ENCODE assay signal across 26 mouse cellular contexts in the genomic region with DNA sequence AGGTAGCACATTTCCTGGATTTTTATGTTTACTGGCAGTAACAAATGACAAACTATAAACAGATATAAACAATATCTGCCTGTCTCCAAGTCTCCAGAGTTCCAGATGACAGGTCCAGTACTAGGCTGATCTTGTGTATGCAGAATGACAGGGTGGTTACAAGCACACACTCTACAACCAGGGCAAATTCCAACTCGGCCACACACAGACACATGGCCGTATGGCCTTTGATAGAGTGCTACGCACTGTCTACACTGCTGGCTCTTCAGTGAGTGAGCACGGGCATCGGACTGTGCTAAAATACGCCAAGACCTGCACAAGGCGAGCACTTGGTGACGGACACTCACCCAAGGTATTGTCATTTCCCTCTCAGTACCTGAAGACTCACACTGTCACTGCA.
DNase-seq lines count a peak whose midpoint lies in the region; ATAC-seq and TF ChIP-seq lines count a peak whose summit lies in the region.
"Had no signal": no experiment of that assay in that cellular context is flagged by ENCODE, and none has a peak within 500 bp of the region (broad histone marks: within the 10 kb centered on the region; RNA-seq: fewer than 3 reads in every experiment).

No protein-coding gene starts in this region.

- H3K4me1 ChIP-seq in liver, adult 2 months (ENCODE audit: control insufficient read depth, insufficient read depth, low read length), result peaks cover 9% of the 10 kb centered on the region; the same call in 1 of the 2 replicates
- H3K4me1 ChIP-seq in liver, embryonic 13.5 days (replicated peaks), result no peaks in the 10 kb centered on the region
- peaks cover 0 to 5% of the 10 kb centered on the region in 2 experiments; a peak in 2 of 4 replicates for H3K4me1 ChIP-seq in liver, embryonic 14.5 days (replicated peaks; ENCODE audit: control insufficient read depth in 2 of 2, insufficient read depth in 2 of 2, low read length in 1 of 2)
- no peaks in the 10 kb centered on the region for H3K4me1 ChIP-seq in liver, postnatal 0 days (ENCODE audit: insufficient read depth)
- no peaks in the 10 kb centered on the region for H3K4me1 ChIP-seq in hindbrain, embryonic 11.5 days (replicated peaks; ENCODE audit: control insufficient read depth, insufficient read depth, low read length)
- H3K4me1 ChIP-seq: embryonic facial prominence, embryonic 12.5 days; embryonic facial prominence, embryonic 15.5 days; heart, embryonic 12.5 days; heart, embryonic 15.5 days had no signal

- TF ChIP-seq EP300 in liver, embryonic 14.5 days (IDR thresholded peaks at IDR 0.05; ENCODE audit: low read depth), result no peak
- TF ChIP-seq EP300 in liver, postnatal 0 days (IDR thresholded peaks at IDR 0.05; ENCODE audit: low read depth), result no peak

- H3K27ac ChIP-seq in liver, adult 2 months (replicated peaks; ENCODE audit: insufficient read depth, low read depth, low read length), result peak overlapping the region; percentile 10; the same call in 1 of the 2 replicates
- H3K27ac ChIP-seq in liver, embryonic 13.5 days, result no peak overlapping the region
- no peak overlapping the region for H3K27ac ChIP-seq in liver, embryonic 14.5 days
- H3K27ac ChIP-seq in liver, postnatal 0 days (ENCODE audit: low read depth), result peak overlapping the region; percentile 2; the same call in 1 of the 2 replicates
- H3K27ac ChIP-seq in hindbrain, embryonic 11.5 days (ENCODE audit: low read depth, low read length), result no peak overlapping the region
- H3K27ac ChIP-seq: embryonic facial prominence, embryonic 12.5 days; embryonic facial prominence, embryonic 15.5 days; gastrocnemius, adult 2 months; heart, embryonic 15.5 days; hindbrain, embryonic 15.5 days had no signal

- DNase-seq in liver, adult 2 months (ENCODE audit: extremely low read depth, low read depth, low spot score), result peak; percentile 86
- no peak for DNase-seq in liver
- DNase-seq in liver, embryonic 13.5 days, result no peak
- DNase-seq in liver, embryonic 14.5 days (ENCODE audit: low read depth in 3 of 3, low spot score in 3 of 3), result no peak
- DNase-seq in liver, postnatal 0 days, result no peak
- DNase-seq in hindbrain, embryonic 11.5 days (ENCODE audit: low spot score), result no peak
- DNase-seq: adrenal gland, adult 2 months; adrenal gland, postnatal 14 days; cerebellum, adult 11 months; cerebellum, adult 2 months; cerebellum, adult 9-11 months; cerebellum, postnatal 25 days; forebrain, postnatal 0 days; gastrocnemius, adult 2 months; gastrocnemius, postnatal 14 days; heart, adult 18-20 months; heart, postnatal 10 days; heart, postnatal 4 days had no signal

- H3K9ac ChIP-seq in liver, adult 2 months (ENCODE audit: low read depth, low read length), result no peak overlapping the region
- no peak overlapping the region for H3K9ac ChIP-seq in liver, embryonic 13.5 days
- H3K9ac ChIP-seq in liver, embryonic 14.5 days (replicated peaks), result no peak overlapping the region
- H3K9ac ChIP-seq in liver, postnatal 0 days (replicated peaks), result no peak overlapping the region
- H3K9ac ChIP-seq in hindbrain, embryonic 11.5 days (ENCODE audit: low read depth, low read length), result no peak overlapping the region
- H3K9ac ChIP-seq: embryonic facial prominence, embryonic 12.5 days; embryonic facial prominence, embryonic 15.5 days; forebrain, postnatal 0 days; heart, embryonic 12.5 days; heart, embryonic 15.5 days; hindbrain, embryonic 12.5 days; hindbrain, embryonic 15.5 days had no signal

- no peaks in the 10 kb centered on the region for H3K9me3 ChIP-seq in liver, embryonic 13.5 days (replicated peaks)
- H3K9me3 ChIP-seq in liver, embryonic 14.5 days (ENCODE audit: control insufficient read depth, low read length), result no peaks in the 10 kb centered on the region
- H3K9me3 ChIP-seq in liver, postnatal 0 days (ENCODE audit: low read length), result no peaks in the 10 kb centered on the region
- H3K9me3 ChIP-seq in hindbrain, embryonic 11.5 days (ENCODE audit: control insufficient read depth, low read length), result no peaks in the 10 kb centered on the region
- H3K9me3 ChIP-seq: embryonic facial prominence, embryonic 12.5 days; embryonic facial prominence, embryonic 15.5 days; heart, embryonic 12.5 days; heart, embryonic 15.5 days; hindbrain, embryonic 12.5 days; hindbrain, embryonic 15.5 days had no signal

- WGBS in liver, adult 2 months, result 45% methylated on average over 8 of the region's 8 CpGs
- WGBS in liver, embryonic 13.5 days (ENCODE audit: insufficient replicate concordance), result 81% methylated on average over 8 of the region's 8 CpGs
- 78% methylated on average over 8 of the region's 8 CpGs for WGBS in liver, embryonic 14.5 days (ENCODE audit: insufficient replicate concordance)
- 75% methylated on average over 8 of the region's 8 CpGs for WGBS in liver, postnatal 0 days (ENCODE audit: insufficient replicate concordance)
- 94% methylated on average over 8 of the region's 8 CpGs for WGBS in hindbrain, embryonic 11.5 days

- no peak overlapping the region for H3K4me3 ChIP-seq in liver, adult 2 months (ENCODE audit: insufficient read depth, low read depth, low read length)
- H3K4me3 ChIP-seq in liver, embryonic 13.5 days (replicated peaks), result no peak overlapping the region
- H3K4me3 ChIP-seq in liver, embryonic 14.5 days (ENCODE audit: insufficient read depth in 1 of 2, low read depth in 2 of 2, low read length in 2 of 2), result no peak overlapping the region
- no peak overlapping the region for H3K4me3 ChIP-seq in liver, postnatal 0 days (ENCODE audit: low read depth, low read length)
- H3K4me3 ChIP-seq in hindbrain, embryonic 11.5 days (ENCODE audit: low read depth, low read length), result no peak overlapping the region
- H3K4me3 ChIP-seq: embryonic facial prominence, embryonic 12.5 days; embryonic facial prominence, embryonic 15.5 days; gastrocnemius, adult 2 months; heart, embryonic 12.5 days; heart, embryonic 15.5 days; hindbrain, embryonic 12.5 days; hindbrain, embryonic 15.5 days had no signal

- H3K4me2 ChIP-seq in liver, embryonic 13.5 days, result no peak overlapping the region
- H3K4me2 ChIP-seq in liver, embryonic 14.5 days (ENCODE audit: low read depth), result no peak overlapping the region
- no peak overlapping the region for H3K4me2 ChIP-seq in liver, postnatal 0 days (ENCODE audit: low read depth, low read length)
- H3K4me2 ChIP-seq in hindbrain, embryonic 11.5 days (replicated peaks; ENCODE audit: low read depth, low read length), result no peak overlapping the region
- H3K4me2 ChIP-seq: embryonic facial prominence, embryonic 12.5 days; embryonic facial prominence, embryonic 15.5 days; heart, embryonic 12.5 days; heart, embryonic 15.5 days; hindbrain, embryonic 12.5 days; hindbrain, embryonic 15.5 days had no signal

- no peak for TF ChIP-seq CTCF in liver, adult 2 months (IDR thresholded peaks at IDR 0.05; ENCODE audit: low read depth, low read length)
- no peak for TF ChIP-seq CTCF in liver, embryonic 14.5 days (IDR thresholded peaks at IDR 0.05; ENCODE audit: low read depth)
- TF ChIP-seq CTCF in liver, postnatal 0 days (IDR thresholded peaks at IDR 0.05; ENCODE audit: low read depth), result no peak

- no peaks in the 10 kb centered on the region for H3K27me3 ChIP-seq in liver, adult 2 months (ENCODE audit: control insufficient read depth, insufficient read depth, low read length)
- H3K27me3 ChIP-seq in liver, embryonic 13.5 days, result no peaks in the 10 kb centered on the region
- H3K27me3 ChIP-seq in liver, embryonic 14.5 days (ENCODE audit: control insufficient read depth, insufficient read depth, low read length), result no peaks in the 10 kb centered on the region
- no peaks in the 10 kb centered on the region for H3K27me3 ChIP-seq in liver, postnatal 0 days (ENCODE audit: insufficient read depth, low read length)
- no peaks in the 10 kb centered on the region for H3K27me3 ChIP-seq in hindbrain, embryonic 11.5 days (ENCODE audit: control insufficient read depth, insufficient read depth, low read length)
- H3K27me3 ChIP-seq: embryonic facial prominence, embryonic 12.5 days; embryonic facial prominence, embryonic 15.5 days; heart, embryonic 12.5 days; heart, embryonic 15.5 days; hindbrain, embryonic 12.5 days; hindbrain, embryonic 15.5 days had no signal

- no peaks in the 10 kb centered on the region for H3K36me3 ChIP-seq in liver, adult 2 months (ENCODE audit: control insufficient read depth, insufficient read depth, low read length)
- H3K36me3 ChIP-seq in liver, embryonic 13.5 days, result 0 out of 2 replicates have a peak, but pooled peaks cover 4% of the 10 kb centered on the region
- no peaks in the 10 kb centered on the region for H3K36me3 ChIP-seq in liver, embryonic 14.5 days (replicated peaks; ENCODE audit: control insufficient read depth, insufficient read depth, low read depth)
- no peaks in the 10 kb centered on the region for H3K36me3 ChIP-seq in liver, postnatal 0 days (replicated peaks; ENCODE audit: insufficient read depth, low read length)
- no peaks in the 10 kb centered on the region for H3K36me3 ChIP-seq in hindbrain, embryonic 11.5 days (ENCODE audit: control insufficient read depth, insufficient read depth, low read length)
- H3K36me3 ChIP-seq: embryonic facial prominence, embryonic 12.5 days; embryonic facial prominence, embryonic 15.5 days; heart, embryonic 15.5 days; hindbrain, embryonic 15.5 days had no signal

- peak; percentile 68 for ATAC-seq in liver, embryonic 13.5 days (ENCODE audit: low read depth)
- ATAC-seq in liver, embryonic 14.5 days (ENCODE audit: insufficient read depth), result peak; percentile 41; the same call in 1 of the 2 replicates
- peak; percentile 87 for ATAC-seq in liver, postnatal 0 days
- ATAC-seq in hindbrain, embryonic 11.5 days (ENCODE audit: low FRiP score), result no peak
- ATAC-seq: CD4-positive, CD25-positive, alpha-beta regulatory T cell, adult 4 months; forebrain, embryonic 14.5 days; forebrain, postnatal 0 days had no signal

- TF ChIP-seq POLR2A in liver, adult 2 months (IDR thresholded peaks at IDR 0.05; ENCODE audit: extremely low read depth, insufficient read depth, low read length), result no peak

- no peaks in the 10 kb centered on the region for H3K79me2 ChIP-seq in liver, adult 2 months (ENCODE audit: control insufficient read depth, insufficient read depth, low read length)

Comparison
In these comparisons a context has a peak if more than half of its experiments do, and no peak if none do; other contexts are left out.
1. H3K27ac ChIP-seq: peak in liver, adult 2 months (single experiment) and liver, postnatal 0 days (single experiment); none in liver, embryonic 13.5 days (single experiment), liver, embryonic 14.5 days (single experiment) and hindbrain, embryonic 11.5 days (single experiment).